Mouse (Mus musculus) gastrocnemius, adult 2 months (tissue): ENCODE measurements around the gene Rhbdd3. TPM values are rescaled to one million over a fixed set of nuclear protein-coding genes. Genes with fewer than 3 reads are reported as not detected.
A peak's percentile ranks its signal among the peaks of the same experiment; 100 is the strongest.
"Not testable (repeated sequence)": the region's sequence is repeated elsewhere in the genome, so short reads cannot be mapped to it uniquely, and the experiment has no call there.

Experiments
- DNase-seq: peaks from one replicate; pipeline ENCODE4 v3.0.0; 2022
- H3K27ac ChIP-seq: fragments of 200-600 bp; 2 replicates; pipeline ENCODE4 v1.8.1; 2022; ENCODE audit warnings: mild to moderate bottlenecking
- H3K4me3 ChIP-seq: fragments of 200-600 bp; 2 replicates; pipeline ENCODE4 v1.8.1; 2022; ENCODE audit warnings: mild to moderate bottlenecking, moderate library complexity
- CTCF ChIP-seq: fragments of 200-600 bp; IDR thresholded peaks from 2 replicates; pipeline ENCODE4 v1.8.1; 2022; ENCODE audit warnings: antibody characterized with exemption, mild to moderate bottlenecking, moderate library complexity
- intact Hi-C: fragments of 180-260 bp; cut with DNase I; formaldehyde crosslinking; loops from one replicate; pipeline ENCODE4 v1.15.1; 2025
- total RNA-seq, 2 experiments: library from RNA; stranded (reverse); gene quantifications; 2 replicates each; pipeline ENCODE4 v1.2.3; 2021

Gene Rhbdd3
- total RNA-seq, 2 experiments from 2014 or later: 24.1 to 32.1 TPM

DNA sequence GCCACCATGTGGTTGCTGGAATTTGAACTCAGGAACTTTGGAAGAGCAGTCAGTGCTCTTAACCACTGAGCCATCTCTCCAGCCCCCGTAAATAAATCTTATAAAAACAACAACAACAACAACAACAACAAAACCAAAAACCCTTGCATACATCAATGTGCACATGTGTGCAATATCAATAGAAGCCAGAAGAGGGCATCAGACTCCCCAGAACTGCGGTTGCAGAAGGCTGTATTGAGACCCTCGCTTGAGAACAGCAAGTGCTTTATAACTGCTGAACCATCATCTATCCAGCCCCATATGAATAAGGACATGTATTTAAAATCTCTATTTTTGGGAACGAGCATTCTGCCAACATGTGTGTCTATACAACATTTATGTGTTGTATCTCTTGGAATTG is 23.8 kb upstream of the Rhbdd3 start:
- peak; percentile 64 for TF ChIP-seq CTCF
- intact Hi-C loops: no loop called here
- DNase-seq: no peak
- H3K27ac ChIP-seq: no peak overlapping the region
- no peak overlapping the region for H3K4me3 ChIP-seq

DNA sequence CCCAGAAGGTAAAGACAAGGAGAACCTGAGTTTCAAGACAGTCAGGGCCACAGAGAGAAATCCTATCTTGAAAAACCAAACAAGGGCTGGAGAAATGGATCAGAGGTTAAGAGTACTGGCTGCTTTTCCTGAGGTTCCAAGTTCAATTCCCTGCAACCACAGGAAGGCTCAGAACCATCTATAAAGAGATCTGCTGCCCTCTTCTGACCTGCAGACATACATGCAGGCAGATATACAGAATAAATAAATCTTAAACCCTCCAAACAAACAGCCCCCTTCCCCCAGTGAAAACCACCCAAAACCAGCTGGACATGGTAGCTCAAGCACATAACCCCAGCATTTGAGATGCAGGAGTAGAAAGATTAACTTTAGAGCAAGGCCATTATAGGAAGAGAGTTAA is 23.0 kb upstream of the Rhbdd3 start:
- DNase-seq: no peak
- intact Hi-C loops: no loop called here
- peak; percentile 38; the same call in 1 of the 2 replicates for TF ChIP-seq CTCF
- Histone ChIP-seq H3K27ac (peak overlapping the region; percentile 78), H3K4me3 (no peak overlapping the region)

DNA sequence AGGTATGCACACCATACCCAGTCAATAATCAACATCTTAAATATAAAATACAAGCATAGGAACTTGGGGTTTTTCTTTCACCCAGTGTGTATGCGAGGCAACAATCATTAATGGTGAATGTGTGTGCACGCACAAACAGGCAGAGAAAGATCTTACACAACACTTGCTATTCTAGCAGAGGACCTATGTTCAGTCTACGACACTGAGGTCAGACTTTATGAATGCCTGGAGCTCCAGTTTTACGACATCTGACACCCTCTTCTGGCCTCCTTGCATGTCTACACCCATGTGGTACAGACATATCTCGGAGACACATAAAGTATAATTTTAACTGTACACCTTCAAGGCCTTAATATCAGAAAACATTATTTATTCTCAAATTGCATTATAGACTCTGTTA is 21.9 kb upstream of the Rhbdd3 start:
- H3K27ac ChIP-seq: peak overlapping the region; percentile 78
- H3K4me3 ChIP-seq, intact Hi-C loops, DNase-seq: not testable (repeated sequence)

DNA sequence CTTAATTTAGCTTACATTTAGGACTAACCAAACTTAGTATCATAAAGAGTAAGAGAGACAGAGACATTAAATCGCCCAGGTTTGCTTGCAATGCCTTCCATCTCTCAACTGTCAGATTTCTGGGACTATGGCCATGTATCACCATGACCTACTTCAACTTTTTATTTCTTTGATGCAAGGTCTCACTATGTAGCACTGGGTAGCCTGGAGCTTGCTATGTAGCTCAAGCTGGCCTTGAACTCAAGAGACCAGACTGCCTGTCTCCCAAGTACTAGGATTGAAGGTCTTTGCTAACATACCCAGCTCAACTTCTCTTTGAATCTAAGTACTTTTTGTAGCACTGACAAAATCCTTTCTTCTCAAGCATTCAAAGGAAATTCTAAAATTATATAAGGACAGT is 9.6 kb upstream of the Rhbdd3 start:
- no peak for DNase-seq
- TF ChIP-seq CTCF: no peak
- Histone ChIP-seq H3K27ac (no peak overlapping the region), H3K4me3 (no peak overlapping the region)
- intact Hi-C loops: no loop called here

DNA sequence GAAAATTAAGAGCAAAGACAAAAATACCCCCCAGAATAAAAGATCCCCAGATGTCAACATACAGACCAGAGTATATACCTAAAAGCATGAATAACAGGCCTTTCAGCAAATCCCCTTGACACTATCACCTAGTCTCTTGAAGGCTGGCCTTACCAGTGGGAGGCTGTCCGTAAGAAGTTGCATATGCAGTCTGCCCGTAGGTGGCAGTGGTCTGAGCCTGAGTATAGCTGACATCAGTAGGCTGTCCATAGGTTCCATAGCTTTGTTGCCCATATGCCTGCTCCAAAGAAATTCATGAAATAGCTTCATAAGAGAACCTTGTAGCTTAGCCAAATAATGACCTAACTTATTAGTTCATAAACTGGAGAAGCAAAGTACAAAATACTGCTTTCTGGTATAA is 7.0 kb upstream of the Rhbdd3 start:
- no peak for DNase-seq
- intact Hi-C loops: no loop called here
- peak; percentile 31; the same call in 1 of the 2 replicates for TF ChIP-seq CTCF
- Histone ChIP-seq H3K27ac (no peak overlapping the region), H3K4me3 (no peak overlapping the region)

DNA sequence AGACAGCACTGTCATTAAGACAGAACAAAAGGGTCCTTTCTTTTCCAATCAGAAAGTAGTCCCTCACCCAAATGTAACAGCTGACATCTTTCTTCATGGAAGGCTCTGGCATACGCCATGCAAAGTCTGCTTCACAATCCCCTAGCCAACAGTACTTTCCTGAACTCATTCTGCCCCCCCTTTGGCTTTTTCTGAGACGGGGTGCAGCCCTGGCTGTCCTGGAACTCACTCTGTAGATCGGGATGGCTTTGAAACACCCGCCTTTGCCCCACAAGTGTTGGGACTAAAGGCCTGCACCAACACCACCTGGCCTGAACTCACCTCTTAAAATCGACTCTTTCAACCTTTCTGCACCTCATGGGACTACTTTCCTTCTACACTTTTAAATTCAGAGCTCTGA is 2.8 kb upstream of the Rhbdd3 start:
- no peak for DNase-seq
- H3K4me3 ChIP-seq: peak overlapping the region; percentile 100
- H3K27ac ChIP-seq: no peak overlapping the region
- intact Hi-C loops: no loop called here
- TF ChIP-seq CTCF: no peak

DNA sequence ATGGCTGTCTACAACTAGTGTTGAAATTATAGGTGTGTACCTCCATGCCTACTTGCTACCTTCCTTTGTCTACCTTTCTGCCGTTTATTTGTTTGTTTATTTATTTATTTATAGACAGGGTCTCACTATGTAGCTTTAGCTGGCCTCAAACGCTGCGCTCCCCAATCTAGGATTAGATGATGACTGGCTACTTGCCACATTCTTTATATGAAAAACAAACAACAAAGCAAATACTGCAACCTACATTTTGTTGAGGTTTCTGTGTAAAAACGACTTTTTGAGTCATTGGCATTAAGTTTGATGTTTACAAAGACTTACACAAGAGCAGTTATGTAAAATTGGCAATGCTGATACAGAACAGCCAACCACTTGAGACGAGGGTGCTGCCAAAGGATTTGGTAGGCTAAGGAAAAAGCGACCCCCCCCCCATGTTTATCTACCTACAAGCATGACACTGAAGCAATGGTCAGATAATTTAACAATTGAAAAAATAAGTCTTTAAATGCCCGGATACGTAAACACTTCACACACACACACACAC is 2.2 kb upstream of the Rhbdd3 start:
- Histone ChIP-seq H3K27ac (no peak overlapping the region), H3K4me3 (peak overlapping the region; percentile 100)
- no peak for DNase-seq
- no peak for TF ChIP-seq CTCF
- intact Hi-C loops: no loop called here

DNA sequence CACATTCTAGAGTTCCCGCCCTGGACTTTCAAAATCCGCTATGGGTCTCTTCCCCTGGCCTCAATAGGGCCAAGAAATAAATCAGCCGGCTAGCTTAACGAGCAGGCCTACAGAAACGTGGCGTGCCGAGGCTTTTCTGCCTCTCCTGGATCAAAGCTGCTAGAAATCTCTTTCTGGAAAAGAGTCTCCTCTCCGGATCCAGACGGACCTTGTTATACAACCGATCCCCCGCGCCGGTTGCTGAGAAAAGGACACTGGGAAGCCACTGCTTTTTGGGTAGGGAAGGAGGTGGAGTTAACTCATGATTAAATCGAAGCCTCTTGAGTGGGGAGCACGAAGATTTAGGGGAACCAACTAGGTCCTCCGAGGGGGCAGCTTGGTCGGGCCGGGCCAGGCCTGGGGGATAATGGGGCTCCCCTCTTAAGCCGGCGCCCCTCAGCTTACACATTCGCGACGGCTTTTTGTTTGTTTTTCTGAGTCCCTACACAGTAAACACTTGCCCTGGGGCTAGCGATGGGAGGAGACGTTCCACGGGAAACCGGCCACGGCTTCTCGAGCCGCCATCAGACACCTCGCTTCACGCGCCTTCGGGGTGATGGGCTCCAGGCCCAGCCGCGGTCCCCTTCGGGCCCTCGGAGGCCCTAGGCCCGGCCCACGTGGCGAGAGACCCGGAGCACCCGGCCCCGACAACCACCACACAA is 541 bp upstream of the Rhbdd3 start:
- peak; percentile 61 for DNase-seq
- peak overlapping the region; percentile 100 for H3K4me3 ChIP-seq
- TF ChIP-seq CTCF: no peak
- intact Hi-C loops: no loop called here
- H3K27ac ChIP-seq: peak overlapping the region; percentile 99

DNA sequence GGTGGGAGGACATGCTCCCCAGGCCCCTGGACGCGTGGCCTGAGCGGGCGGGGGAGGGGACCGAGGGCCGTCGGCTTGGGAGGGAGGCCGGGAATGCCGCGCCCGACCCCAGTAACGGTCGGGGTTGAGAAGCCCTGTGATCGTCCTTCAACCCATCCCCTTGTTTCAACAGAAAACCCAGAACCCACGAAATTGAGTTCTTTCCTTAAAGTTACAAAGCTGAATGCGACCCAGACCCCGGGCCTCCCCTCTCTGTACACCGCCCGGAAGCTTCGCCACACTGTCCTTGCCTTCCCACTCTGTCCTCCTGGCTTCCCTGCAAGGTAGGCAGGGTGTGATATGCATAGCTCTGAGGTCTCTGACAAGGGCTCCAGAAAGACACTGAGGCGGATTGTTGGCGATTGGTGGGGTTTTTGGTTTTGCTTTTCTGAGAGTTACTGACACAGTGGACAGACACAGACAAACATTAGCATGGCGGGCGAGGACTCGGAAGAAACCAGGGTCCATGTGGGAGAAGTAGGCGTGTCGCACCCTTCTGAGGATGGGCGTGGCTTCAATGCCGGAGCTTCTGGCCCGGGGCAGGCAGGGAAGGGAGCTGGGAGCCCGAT is 954 bp downstream of the Rhbdd3 start:
- peak overlapping the region; percentile 100 for H3K4me3 ChIP-seq
- intact Hi-C loops: no loop called here
- H3K27ac ChIP-seq: peak overlapping the region; percentile 99
- no peak for TF ChIP-seq CTCF
- peak; percentile 87 for DNase-seq

DNA sequence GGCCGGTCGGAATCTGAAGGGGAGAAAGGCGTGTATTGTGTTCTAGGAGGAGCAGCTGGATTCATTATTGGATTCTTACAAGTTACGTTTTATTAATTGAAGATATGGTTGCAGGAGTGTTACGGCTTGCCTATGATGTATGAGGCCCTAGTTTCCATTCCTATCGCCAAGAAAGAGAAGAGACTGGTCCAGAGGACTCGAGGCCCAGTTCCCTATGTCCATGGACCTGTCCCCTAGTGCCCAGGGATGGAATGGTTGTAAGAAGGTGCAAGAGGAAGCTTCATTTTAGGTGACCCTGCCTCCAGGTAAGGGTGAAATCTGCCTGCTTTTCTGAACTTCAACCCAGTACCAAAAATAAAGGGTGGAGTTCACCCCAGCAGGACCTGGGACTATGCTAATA is 1.6 kb downstream of the Rhbdd3 start:
- intact Hi-C loops: no loop called here
- DNase-seq: no peak
- no peak for TF ChIP-seq CTCF
- peak overlapping the region; percentile 99 for H3K27ac ChIP-seq
- peak overlapping the region; percentile 100 for H3K4me3 ChIP-seq

DNA sequence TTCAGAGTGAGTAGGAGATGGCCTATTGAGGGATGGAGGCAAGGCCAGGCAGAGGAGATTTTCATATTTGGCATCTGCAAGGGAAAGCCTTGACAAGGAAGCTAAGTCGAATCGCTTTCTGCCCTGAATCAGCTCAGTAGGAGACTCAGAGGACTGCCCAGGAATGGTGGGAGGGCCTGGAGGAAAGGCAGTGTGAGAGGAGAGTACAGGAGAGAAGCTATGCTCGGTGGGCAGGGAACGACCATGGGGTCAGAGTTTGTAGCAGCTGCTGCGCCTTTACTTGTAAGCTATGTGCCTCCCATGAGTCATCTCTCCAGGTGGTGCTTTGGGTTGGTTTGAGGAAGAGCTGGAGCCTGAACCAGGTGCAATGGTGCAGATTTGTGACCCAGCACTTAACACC is 2.1 kb downstream of the Rhbdd3 start:
- Histone ChIP-seq H3K4me3 (peak overlapping the region; percentile 100), H3K27ac (peak overlapping the region; percentile 41)
- TF ChIP-seq CTCF: no peak
- intact Hi-C loops: no loop called here
- DNase-seq: no peak

DNA sequence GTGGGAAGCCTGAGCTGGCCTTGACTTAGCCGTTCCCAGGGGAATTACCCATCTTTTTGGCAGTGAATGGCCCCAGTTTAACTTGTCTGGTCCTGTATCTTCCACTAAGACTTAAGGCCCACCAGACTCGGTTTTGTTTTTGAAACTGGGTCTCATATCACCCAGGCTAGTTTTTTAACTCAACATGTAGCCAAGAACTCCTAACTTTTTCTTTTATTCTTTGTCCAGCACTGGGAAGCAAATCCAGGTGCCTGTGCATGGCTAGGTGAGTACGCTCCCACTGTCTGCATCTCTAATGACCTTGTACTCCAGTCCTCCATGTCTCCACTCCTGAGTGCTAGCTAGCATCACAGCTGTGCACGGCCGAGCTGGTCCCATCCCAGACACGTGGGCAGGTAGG is 2.9 kb downstream of the Rhbdd3 start:
- H3K27ac ChIP-seq: 0 out of 2 replicates have a peak overlapping the region, but pooled peaks have one; percentile 41
- no peak overlapping the region for H3K4me3 ChIP-seq
- TF ChIP-seq CTCF: no peak
- no peak for DNase-seq
- intact Hi-C loops: no loop called here

DNA sequence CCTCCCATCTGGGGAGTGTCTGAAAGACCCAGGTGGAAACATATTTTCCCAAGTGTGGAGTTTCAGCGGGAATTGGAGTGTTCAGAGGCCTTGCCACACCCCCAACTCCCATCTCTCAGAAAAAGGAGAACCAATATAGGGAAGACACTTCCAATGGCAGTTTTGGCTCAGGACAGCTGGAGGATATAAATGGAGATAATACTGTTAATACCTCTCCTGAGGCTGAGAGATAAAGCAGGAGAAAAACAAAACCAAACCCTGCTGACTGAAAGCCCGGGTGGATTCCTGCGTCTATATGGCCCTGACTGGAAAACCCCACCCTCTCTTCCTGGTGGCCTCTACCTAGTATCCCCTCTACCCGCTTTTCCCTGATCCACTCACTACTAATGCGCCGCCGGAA is 3.7 kb downstream of the Rhbdd3 start:
- TF ChIP-seq CTCF: no peak
- intact Hi-C loops: no loop called here
- peak overlapping the region; percentile 7; the same call in 1 of the 2 replicates for H3K27ac ChIP-seq

More for the DNA sequence above, 3.7 kb downstream of the Rhbdd3 start:
- DNase-seq: no peak
- H3K4me3 ChIP-seq: no peak overlapping the region
